Mouse (Mus musculus) kidney, postnatal 10 days (tissue): ENCODE results near the gene Olfr955.

Experiments used
- DNase-seq: peaks from one replicate; pipeline ENCODE4 v3.0.0; 2021; ENCODE audit warnings: mixed read lengths

Olfr955 gene

DNA sequence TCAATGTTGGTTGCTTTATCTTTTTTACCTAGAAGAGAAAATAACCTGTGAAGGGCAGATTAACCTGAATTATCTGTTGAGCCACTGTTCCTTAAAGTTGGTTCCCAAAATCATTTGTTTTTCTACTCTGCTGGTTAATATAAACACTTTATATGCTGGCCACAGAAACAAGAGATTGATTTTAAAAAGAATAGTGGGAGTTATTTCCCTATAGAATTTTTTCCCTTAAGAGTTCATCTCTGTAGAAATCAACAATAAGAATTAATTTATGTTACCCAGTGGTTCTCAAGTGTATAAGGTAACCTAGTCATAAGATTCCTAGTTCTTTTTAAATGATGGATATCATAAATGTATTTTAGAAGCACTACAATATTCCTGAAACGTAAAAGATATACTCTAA lies at the start of gene Olfr955:
Olfr955 (minus strand) TSS at position 101 of the 400 bp plus-strand sequence.
- no peak for DNase-seq

GRCm38 (mm10) chr9:39518595-39518994 lies 46.9 kb upstream of the Olfr955 start:
- DNase-seq = no peak

GRCm38 (mm10) chr9:39515531-39515930 lies 43.8 kb upstream of the Olfr955 start, which contains the start of gene Olfr957:
Gene Olfr957 (minus strand): TSS chr9:39515809.
- no peak for DNase-seq

- no peak for DNase-seq
Measured at GRCm38 (mm10) chr9:39509412-39509811, 37.7 kb upstream of the Olfr955 start.

DNA sequence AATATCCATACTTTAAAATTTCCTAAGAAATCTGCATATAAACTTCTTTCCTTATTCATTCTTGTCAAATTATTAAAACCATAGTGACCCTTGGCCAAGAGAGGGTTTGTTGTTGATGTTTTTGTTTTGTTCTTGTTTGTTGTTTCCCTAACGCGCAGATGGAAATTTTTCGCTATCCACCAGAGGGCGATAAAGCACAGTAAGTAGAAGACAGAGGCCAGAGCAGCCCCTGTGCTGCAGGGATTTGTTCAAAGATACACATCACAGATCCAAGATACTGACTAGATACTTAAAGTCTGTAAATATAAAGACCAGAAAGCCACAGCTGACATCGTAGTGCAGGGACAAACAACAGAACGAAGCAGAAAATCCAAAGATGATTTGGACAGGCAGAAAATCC lies 37.3 kb upstream of the Olfr955 start:
- DNase-seq = peak; percentile 74

DNA sequence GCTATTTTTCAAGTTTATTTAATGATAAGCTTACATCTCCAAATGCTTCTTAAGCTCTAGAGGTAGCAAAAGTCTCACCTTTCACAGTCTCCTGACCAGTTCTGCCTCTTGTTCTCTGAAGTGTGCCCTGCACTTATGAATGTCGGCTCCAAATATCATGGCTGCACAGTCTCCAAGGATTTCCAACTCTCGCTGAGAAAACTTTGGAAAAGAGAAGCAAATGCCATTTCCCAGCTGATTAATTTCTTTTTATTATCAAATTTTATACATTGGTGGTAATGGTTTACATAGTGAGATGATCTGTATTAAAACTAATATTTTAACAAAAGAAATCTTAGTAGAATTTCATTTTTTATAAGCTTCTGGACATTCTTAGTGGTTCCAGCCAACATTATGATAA lies 22.2 kb upstream of the Olfr955 start, which contains the start of gene Olfr44:
Olfr44 (minus strand) TSS at position 101 of the 400 bp plus-strand sequence.
- DNase-seq = no peak

DNA sequence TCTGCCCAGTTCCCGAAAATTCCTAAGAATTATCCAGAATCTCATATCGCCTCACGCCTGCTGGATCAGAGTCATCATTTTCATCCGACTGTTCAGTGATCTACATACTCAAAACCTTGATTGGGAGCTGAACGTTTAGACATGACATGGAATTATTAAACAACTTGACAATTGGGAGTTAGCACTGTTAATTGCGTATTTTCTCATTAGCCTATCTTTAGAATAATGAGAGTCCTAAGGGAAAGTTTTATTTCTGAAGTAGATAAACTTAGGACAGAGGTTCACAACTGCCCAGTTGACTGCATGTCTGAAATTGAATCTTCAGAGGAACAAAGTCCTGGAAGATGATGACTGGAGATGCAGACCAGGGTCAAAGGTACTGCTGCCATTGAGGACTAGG lies 15.3 kb downstream of the Olfr955 start, which contains the start of gene Olfr954:
Olfr954 (plus strand) TSS at position 301 of the 400 bp plus-strand sequence.
- DNase-seq = no peak

DNA sequence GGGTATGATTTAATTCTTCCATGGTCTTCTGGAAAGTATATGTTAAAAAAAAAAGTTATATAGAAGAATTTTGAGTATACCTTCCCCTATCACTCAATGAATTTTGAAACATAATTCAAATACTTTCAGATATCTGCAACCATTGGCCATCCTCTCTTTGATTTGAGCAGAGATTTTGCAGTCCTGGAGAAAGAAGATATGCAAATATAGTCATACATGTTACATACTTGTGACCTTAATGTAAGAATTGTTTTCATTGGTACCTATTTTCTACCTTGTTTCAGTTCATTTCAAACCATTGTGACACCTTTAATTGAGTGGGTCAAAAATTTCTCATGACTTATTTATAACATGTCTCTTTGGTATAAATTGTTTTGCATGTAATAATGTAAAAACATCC lies 44.7 kb downstream of the Olfr955 start, which contains the start of gene Olfr952:
Olfr952 (minus strand) TSS at position 101 of the 400 bp plus-strand sequence.
- no peak for DNase-seq
